Mouse (Mus musculus) limb, embryonic 10.5 days (tissue): ENCODE measurements at regions not wholly inside any gene's neighbourhood (a gene's known extent, or its start where the extent isn't known, plus 50 kb on each side); places are given as distances from the start of the nearest gene placed in this dataset.
"Not testable (repeated sequence)": the region's sequence is repeated elsewhere in the genome, so short reads cannot be mapped to it uniquely, and the experiment has no call there.

ENCODE experiments used
- DNase-seq: peaks from one replicate; pipeline ENCODE4 v3.0.0-alpha.2; 2017; ENCODE audit warnings: low spot score
- H3K27ac ChIP-seq: fragments of 300-500 bp; sonication (generic); 2 replicates; pipeline ENCODE4 v1.5.1; 2016; ENCODE audit warnings: mild to moderate bottlenecking
- H3K27me3 ChIP-seq: fragments of 300-500 bp; sonication (generic); 2 replicates; pipeline ENCODE4 v1.6.1; 2016; ENCODE audit warnings: low read depth, mild to moderate bottlenecking; ENCODE audit not compliant: poor library complexity, severe bottlenecking
- H3K36me3 ChIP-seq: fragments of 300-500 bp; sonication (generic); 2 replicates; pipeline ENCODE4 v1.6.1; 2016; ENCODE audit warnings: mild to moderate bottlenecking, moderate library complexity
- H3K4me1 ChIP-seq: fragments of 300-500 bp; sonication (generic); 2 replicates; pipeline ENCODE4 v1.6.1; 2016
- H3K4me3 ChIP-seq: fragments of 300-500 bp; sonication (generic); 2 replicates; pipeline ENCODE4 v1.5.1; 2016; ENCODE audit warnings: mild to moderate bottlenecking, moderate library complexity
- H3K9me3 ChIP-seq: fragments of 300-500 bp; sonication (generic); replicated peaks from 2 replicates; pipeline ENCODE4 v1.6.1; 2016; ENCODE audit warnings: mild to moderate bottlenecking
- WGBS: fragments of 180-500 bp; shearing (Covaris S2); methylation state at CpG from one replicate; pipeline ENCODE4 v1.1.7; 2016; 5-methylcytosine and 5-hydroxymethylcytosine counted together

GRCm38 (mm10) chr7:75387033-75387432 is 68.3 kb upstream of the Akap13 start:
- Histone ChIP-seq H3K27me3 (no peaks in the 10 kb centered on the region), H3K9me3 (no peaks in the 10 kb centered on the region), H3K36me3 (no peaks in the 10 kb centered on the region), H3K4me3 (no peak overlapping the region), H3K27ac (no peak overlapping the region), H3K4me1 (no peaks in the 10 kb centered on the region)
- WGBS: 96% methylated on average over 1 of the region's 1 CpGs
- DNase-seq: no peak

GRCm38 (mm10) chr7:75387821-75388431 is 67.4 kb upstream of the Akap13 start:
- H3K27me3 ChIP-seq: no peaks in the 10 kb centered on the region
- H3K36me3 ChIP-seq: no peaks in the 10 kb centered on the region
- no peaks in the 10 kb centered on the region for H3K4me1 ChIP-seq
- no peaks in the 10 kb centered on the region for H3K9me3 ChIP-seq
- WGBS: 84% methylated on average over 6 of the region's 6 CpGs
- no peak for DNase-seq
- H3K4me3 ChIP-seq: no peak overlapping the region
- H3K27ac ChIP-seq: no peak overlapping the region

GRCm38 (mm10) chr7:75390162-75390561 is 65.2 kb upstream of the Akap13 start:
- no peaks in the 10 kb centered on the region for H3K9me3 ChIP-seq
- no peak overlapping the region for H3K27ac ChIP-seq
- no peak for DNase-seq
- no peaks in the 10 kb centered on the region for H3K36me3 ChIP-seq
- no peak overlapping the region for H3K4me3 ChIP-seq
- 97% methylated on average over 3 of the region's 3 CpGs for WGBS
- H3K4me1 ChIP-seq: no peaks in the 10 kb centered on the region
- no peaks in the 10 kb centered on the region for H3K27me3 ChIP-seq

GRCm38 (mm10) chr7:75392783-75393182 is 62.6 kb upstream of the Akap13 start:
- 55% methylated on average over 3 of the region's 3 CpGs for WGBS
- Histone ChIP-seq H3K27me3 (no peaks in the 10 kb centered on the region), H3K9me3 (no peaks in the 10 kb centered on the region), H3K4me1 (peaks cover 9% of the 10 kb centered on the region), H3K27ac (no peak overlapping the region), H3K36me3 (no peaks in the 10 kb centered on the region), H3K4me3 (no peak overlapping the region)
- DNase-seq: no peak

GRCm38 (mm10) chr7:75393466-75393865 is 61.9 kb upstream of the Akap13 start:
- H3K27ac ChIP-seq: no peak overlapping the region
- no peaks in the 10 kb centered on the region for H3K9me3 ChIP-seq
- no peak for DNase-seq
- 92% methylated on average over 2 of the region's 2 CpGs for WGBS
- H3K4me3 ChIP-seq: no peak overlapping the region
- H3K36me3 ChIP-seq: no peaks in the 10 kb centered on the region
- peaks cover 9% of the 10 kb centered on the region for H3K4me1 ChIP-seq
- no peaks in the 10 kb centered on the region for H3K27me3 ChIP-seq

GRCm38 (mm10) chr7:75394866-75395580 is 60.3 kb upstream of the Akap13 start:
- WGBS: 84% methylated on average over 8 of the region's 8 CpGs
- H3K4me3 ChIP-seq: no peak overlapping the region
- no peak for DNase-seq
- no peaks in the 10 kb centered on the region for H3K36me3 ChIP-seq
- H3K9me3 ChIP-seq: no peaks in the 10 kb centered on the region
- H3K27ac ChIP-seq: no peak overlapping the region
- peaks cover 13% of the 10 kb centered on the region for H3K4me1 ChIP-seq
- H3K27me3 ChIP-seq: no peaks in the 10 kb centered on the region

- Histone ChIP-seq H3K27me3 (no peaks in the 10 kb centered on the region), H3K4me1 (peaks cover 13% of the 10 kb centered on the region), H3K4me3 (no peak overlapping the region), H3K27ac (no peak overlapping the region), H3K9me3 (no peaks in the 10 kb centered on the region), H3K36me3 (no peaks in the 10 kb centered on the region)
- peak; percentile 35 for DNase-seq
- WGBS: 26% methylated on average over 7 of the region's 7 CpGs
These were observed 57.8 kb upstream of the Akap13 start for GRCm38 (mm10) chr7:75397559-75397958.

- not testable (repeated sequence) for H3K27me3 ChIP-seq, H3K27ac ChIP-seq, H3K4me3 ChIP-seq, H3K36me3 ChIP-seq, H3K9me3 ChIP-seq, DNase-seq
- WGBS: 82% methylated on average over 2 of the region's 2 CpGs
- H3K4me1 ChIP-seq: peaks cover 13% of the 10 kb centered on the region
These were observed 56.9 kb upstream of the Akap13 start for GRCm38 (mm10) chr7:75398480-75398879.

- no peaks in the 10 kb centered on the region for H3K27me3 ChIP-seq
- 55% methylated on average over 7 of the region's 7 CpGs for WGBS
- no peak overlapping the region for H3K4me3 ChIP-seq
- peak; percentile 36 for DNase-seq
- H3K9me3 ChIP-seq: no peaks in the 10 kb centered on the region
- peaks cover 13% of the 10 kb centered on the region for H3K4me1 ChIP-seq
- H3K27ac ChIP-seq: peak overlapping the region; percentile 70
- H3K36me3 ChIP-seq: no peaks in the 10 kb centered on the region
These were observed 56.2 kb upstream of the Akap13 start for GRCm38 (mm10) chr7:75398904-75399724.

- Histone ChIP-seq H3K27ac (no peak overlapping the region), H3K4me1 (peaks cover 13% of the 10 kb centered on the region), H3K27me3 (no peaks in the 10 kb centered on the region), H3K9me3 (no peaks in the 10 kb centered on the region), H3K4me3 (no peak overlapping the region), H3K36me3 (no peaks in the 10 kb centered on the region)
- no peak for DNase-seq
- 92% methylated on average over 2 of the region's 2 CpGs for WGBS
These were observed 54.9 kb upstream of the Akap13 start for GRCm38 (mm10) chr7:75400471-75400870.

GRCm38 (mm10) chr7:75404955-75405354 is 50.4 kb upstream of the Akap13 start:
- Histone ChIP-seq H3K4me1 (no peaks in the 10 kb centered on the region), H3K27me3 (no peaks in the 10 kb centered on the region), H3K9me3 (no peaks in the 10 kb centered on the region), H3K27ac (no peak overlapping the region), H3K36me3 (no peaks in the 10 kb centered on the region), H3K4me3 (no peak overlapping the region)
- no peak for DNase-seq
- WGBS: 93% methylated on average over 3 of the region's 3 CpGs
